Mouse (Mus musculus) naive thymus-derived CD4-positive, alpha-beta T cell, adult 2 months (primary cell): ENCODE results near the gene Tctex1d2.
"Not testable (repeated sequence)": the region's sequence is repeated elsewhere in the genome, so short reads cannot be mapped to it uniquely, and the experiment has no call there.

Source experiments
- DNase-seq: peaks from one replicate; pipeline ENCODE4 v3.0.0-alpha.2; 2011; ENCODE audit warnings: low read depth

The Tctex1d2 gene

DNA sequence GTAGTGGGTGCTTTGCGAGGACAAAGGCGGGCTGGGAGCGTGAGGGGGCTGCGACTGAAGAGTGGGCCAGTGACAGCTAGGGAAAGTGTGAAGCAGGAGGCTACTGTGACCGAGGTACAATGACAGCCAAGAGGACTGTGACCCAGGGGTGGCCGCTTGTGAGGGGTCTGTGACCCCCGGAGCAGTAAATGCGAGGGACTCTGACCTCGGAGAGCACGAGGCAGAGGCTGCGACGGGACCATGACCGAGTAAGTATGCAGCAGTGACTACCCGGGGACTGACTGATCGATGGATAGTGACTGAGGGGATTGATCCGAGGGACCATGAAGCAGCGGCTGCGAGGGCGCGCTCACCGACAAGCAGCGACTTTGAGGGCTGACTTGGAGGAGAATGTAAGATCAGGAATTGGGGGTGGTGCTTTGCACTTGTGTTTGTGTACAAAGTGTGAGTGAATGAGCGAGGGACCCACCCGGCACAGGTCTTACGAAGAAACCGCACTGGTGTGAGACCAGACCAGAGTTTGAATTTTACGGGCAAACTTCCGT lies 11.6 kb downstream of the Tctex1d2 start:
- DNase-seq, result no peak

DNA sequence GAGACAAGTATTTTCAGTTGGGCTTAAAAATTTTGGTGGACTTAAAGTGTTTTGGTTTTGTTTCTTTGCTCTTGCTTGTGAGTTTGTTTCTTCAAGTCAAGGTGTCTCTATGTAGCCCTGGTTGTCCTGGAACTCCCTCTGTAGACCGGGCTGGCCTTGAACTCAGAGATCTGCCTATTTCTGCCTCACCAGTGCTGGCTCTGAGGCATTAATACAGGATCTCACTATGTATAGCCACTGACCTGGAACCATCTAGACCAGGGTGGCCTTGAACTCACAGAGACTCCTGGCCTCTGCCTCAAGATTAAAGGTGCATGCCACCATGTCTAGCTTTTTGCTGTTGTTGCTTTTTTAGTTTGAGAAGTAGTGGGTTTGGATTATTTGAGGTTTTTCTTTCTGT lies 12.4 kb downstream of the Tctex1d2 start:
- DNase-seq, result no peak

DNA sequence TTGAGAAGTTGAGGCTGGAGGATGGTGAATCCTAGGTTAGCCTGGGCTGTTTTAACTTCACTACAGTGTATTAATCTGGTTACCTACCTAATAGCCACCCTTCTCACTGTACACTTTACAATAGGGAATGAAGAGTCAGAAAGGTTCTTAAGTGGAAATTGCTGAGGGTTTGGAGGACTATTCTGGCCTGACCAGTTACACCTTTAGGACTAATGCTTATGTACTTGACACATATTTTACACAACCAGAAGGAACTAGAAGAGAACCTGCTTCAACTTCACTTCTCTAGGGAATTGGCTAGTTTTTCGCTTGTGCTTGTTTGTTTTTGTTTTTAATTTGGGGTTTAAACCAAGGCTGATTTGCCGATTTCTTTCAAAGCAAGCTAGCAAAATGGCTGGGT lies 13.6 kb downstream of the Tctex1d2 start:
- DNase-seq, result no peak

DNA sequence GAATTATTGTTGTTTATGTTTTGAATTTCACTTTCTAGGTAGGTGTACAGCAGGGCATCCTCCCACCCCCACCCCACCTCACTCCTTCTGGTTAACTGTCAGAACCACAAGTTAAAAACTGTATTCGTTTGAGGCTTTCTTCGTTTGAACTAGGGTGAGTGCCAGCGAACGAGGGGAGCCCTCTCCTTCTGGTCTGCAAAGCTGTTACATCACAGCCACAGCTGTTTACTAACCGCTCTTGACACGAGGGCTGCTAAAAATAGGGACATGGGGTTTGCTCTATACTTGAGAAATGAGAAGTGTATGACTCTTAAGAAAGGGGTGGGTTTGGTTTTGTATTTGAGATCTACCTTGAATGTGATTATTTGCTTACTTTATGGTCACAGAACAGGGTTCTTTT lies 14.6 kb downstream of the Tctex1d2 start:
- peak; percentile 70 for DNase-seq

DNA sequence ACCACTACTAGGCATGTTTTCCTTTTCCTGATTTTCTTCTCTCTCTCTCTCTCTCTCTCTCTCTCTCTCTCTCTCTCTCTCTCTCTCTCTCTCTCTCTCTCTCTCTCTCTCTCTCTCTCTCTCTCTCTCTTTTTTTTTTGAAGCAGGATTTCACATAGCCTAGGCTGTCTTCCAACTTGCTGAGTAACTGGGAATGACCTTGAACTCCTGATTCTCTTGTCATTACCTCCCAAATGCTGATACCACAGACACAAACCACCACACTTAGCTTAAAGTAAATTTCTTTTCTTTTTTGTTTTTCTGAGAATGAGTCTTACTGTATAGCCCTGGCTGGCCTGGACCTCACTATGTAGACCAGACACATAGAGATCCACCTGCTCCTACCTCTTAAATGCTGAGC lies 15.2 kb downstream of the Tctex1d2 start:
- no peak for DNase-seq

DNA sequence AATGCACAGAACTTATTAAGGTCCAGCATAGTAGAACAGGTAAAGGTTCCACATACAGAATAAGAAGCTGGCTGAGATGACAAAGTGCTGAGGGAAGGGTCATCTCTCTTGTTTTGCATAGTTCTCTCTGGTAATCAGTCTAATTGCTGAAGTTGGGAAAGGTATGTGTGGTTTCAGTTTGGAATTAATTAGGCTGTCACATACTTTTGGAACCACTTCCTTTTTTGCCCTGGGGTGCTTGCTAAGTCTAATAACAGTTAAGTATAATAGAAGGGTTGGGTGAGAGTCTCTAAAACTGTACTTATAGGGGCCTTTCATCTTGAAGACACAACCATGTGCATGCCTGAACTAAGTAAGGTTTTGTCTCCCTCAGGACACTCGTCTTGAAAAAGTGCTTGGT lies 17.2 kb downstream of the Tctex1d2 start:
- no peak for DNase-seq

DNA sequence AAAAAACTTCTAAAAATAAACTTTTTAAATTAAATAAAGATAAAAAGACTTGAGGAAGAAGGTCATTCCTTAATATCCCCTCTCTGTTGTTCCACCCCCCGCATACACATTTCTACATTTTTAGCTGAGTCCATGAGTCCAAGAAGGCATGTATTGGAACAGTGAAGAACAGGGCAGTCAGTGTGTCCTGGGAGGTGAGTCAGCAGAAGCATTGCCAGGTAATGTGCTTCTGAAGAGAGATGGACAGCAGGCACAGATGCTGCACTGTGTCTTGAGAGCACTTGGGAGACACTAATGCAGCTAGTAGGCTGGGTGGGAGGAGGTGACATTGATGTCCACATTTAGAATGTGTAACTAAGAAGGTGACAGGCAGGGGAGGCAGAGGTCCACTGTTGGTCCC lies 17.8 kb downstream of the Tctex1d2 start:
- DNase-seq, result no peak

DNA sequence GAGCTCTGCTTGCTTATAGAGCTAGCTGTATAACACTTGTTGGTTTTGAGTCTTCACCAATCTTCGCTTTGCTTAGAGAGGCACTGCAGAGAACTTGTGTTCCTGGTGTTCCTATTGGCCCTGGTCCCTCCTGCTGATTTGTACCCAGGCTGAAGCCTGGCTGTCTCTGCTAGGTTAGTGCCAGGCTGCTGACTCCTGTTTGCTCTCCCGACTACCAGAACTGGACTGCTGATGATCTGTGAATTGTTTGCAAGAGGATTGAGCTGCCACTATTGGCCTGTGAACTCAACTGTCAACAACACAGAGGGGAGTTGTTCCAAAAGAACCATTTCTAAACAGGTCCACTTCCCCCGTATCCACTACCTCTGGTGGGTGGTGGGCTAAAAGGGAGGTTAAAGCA lies 21.9 kb downstream of the Tctex1d2 start:
- DNase-seq, result no peak

DNA sequence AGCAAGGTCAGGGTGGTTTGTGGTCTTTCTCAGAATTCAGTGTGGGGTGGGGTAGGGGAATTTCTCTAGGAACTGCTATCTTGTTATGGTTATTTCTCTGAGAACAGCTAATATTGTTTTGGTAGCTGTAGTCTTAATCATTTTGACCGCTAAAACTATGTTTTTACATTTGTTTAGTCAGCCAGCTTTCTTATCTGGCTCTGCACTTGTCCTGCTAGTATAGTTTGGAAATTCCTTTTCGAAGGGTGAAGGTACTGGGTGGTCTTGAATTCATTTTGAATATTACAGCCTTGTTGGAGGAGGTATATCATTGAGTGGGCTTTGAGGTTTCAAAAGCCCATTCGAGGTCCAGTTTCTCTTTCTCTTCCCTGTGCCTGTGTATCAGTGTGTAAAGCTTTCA lies 25.1 kb downstream of the Tctex1d2 start:
- DNase-seq, result not testable (repeated sequence)

DNA sequence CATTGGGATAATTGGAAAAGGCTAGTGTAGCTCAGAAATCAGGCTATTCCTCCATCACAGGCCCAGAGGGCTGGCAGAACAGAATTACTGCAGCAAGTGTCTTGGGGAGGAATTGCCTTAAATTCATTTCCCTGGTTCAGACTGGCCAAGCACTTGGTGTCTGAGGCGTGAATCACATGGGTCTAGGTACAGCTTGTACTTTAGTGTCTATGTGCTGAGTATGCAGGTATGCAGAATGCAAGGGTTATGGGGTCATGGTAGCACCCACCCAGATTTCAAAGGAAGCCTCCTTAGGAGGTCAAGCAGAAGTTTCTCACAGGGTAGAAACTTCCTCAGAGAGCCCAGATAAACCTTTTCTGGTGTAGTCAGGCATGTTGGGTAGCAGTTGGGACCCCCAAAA lies 26.1 kb downstream of the Tctex1d2 start:
- DNase-seq, result no peak

DNA sequence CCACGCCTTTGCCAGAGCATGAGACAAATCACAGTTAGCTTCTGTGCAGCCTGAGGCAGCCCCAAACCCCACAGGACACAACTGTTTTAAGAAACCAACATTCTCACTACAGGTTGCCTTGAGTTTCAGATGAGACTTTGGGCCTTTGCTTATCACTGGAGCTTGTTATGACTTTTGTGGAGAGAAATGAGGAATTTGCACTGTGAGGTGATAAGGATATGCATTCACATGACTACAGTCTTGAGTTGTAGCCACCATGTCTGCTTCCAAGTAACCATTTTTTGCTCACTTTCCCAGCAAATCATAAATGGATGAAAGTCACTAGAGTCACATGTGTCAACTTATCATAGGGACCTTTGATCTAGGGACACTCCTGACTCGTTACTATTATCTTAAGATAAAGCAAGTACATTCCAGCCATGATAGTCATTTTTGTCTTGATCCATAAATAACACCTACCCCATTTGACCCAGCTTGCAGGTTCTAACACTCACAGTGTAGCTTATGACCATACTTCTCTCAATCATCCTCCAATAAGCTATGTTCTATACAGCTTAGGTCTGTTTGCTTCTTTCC lies 27.1 kb downstream of the Tctex1d2 start:
- no peak for DNase-seq

DNA sequence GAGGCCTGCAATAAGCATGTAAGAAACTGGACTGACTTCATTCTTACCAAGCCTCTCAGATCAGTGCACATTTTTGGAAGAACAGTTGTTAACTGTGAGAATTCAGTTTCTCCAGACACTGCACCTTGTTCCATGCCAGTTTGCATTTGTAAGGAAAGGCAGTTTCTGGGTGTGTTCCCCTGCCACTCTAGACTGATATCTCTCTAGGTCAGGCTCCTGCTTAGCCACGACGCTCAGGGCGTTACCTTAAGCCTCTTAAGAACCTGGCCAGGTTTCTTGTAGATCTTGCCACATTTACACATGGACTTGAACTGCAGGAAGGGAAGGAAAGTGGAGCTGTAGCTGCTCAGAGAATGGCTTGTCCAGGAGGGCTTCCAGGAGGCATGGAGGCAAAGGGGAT lies 30.2 kb downstream of the Tctex1d2 start:
- no peak for DNase-seq

DNA sequence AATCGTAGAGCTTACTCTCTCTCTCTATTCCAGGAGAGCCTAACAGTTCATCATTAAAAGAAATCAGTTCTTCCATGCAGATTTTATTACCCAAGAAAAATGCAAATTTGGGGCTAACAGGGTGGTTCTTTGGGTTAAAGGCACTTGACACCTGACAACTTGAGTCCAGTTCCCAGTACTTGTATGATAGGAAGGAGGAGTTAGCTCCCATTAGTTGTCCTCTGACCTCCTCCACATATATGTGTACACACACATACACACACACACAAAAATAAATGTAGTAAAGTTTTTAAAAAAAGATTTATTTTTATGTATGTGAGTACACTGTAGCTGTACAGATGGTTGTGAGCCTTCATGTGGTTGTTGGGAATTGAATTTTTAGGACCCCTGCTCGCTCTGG lies 30.6 kb downstream of the Tctex1d2 start:
- DNase-seq, result no peak

DNA sequence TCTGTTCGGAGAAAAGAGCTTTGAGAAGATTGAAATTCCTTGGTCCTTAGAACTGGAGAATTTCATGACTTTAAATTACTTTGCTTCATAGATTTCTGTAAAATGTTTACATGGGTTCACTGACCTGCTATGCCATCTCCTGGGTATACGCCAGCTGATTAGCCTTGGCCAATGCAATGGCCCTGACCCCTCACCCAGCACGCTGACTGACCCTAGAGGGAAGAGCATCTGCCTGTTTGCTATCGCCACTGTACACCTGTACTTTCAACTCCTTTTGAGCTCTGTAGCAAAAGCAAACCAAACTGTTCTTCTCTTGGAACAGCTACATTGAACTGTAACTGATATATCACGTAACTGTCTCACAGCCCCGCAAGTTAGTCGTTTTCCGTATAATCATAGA lies 33.6 kb downstream of the Tctex1d2 start:
- DNase-seq, result no peak

DNA sequence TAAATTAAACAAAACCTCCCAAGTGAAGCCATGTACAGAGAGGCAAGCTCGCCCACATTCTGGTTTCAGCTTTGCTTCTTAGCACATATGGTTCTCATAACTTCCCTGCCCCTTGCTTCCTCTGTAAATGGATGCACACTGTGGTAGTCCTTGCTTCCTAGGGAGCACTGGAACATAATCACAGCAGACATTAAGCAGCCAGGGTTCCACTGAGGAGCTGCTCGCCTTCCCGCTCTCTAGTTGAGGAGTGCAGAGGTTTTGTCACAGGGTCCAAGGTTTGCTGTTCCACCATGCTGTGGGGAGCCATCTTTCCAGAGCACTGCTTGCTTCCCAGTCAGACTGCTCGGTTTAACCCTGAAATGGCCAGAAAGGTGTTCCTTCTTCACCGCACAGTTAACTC lies 35.1 kb downstream of the Tctex1d2 start:
- DNase-seq, result no peak

DNA sequence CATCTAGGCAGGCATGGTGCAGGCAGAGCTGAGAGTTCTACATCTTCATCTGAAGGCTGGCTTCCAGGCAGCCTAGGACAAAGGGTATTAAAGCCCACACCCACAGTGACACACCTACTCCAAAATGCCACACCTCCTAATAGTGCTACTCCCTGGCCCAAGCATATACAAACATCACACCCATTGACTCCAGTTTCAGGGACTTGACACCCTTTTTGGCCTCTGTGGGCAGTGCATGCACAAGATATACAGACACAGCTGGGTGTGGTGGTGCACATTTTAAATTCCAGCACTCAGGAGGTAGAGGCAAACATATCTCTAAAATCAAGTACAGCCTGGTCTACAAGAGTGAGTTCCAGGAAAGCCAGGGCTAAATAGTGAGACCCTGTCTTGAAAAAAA lies 36.6 kb downstream of the Tctex1d2 start:
- DNase-seq, result no peak

DNA sequence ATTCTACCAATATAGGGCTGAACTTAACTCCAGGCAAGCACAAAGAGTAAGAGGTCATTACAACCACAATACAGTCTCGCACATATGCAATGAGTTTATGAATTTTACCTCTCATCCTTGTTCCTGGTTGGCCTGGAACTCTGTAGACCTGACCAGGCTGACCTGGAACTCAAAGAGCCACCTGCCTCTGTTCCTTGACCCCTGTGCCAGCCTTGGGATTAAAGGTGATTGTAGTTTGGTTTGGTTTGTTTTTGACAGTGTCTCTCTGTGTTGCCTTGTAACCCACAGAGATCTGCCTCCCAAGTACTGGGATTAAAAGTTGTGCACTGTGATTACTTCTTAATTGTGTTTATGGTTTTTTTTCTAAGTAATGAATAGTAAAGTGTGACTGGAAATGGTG lies 37.3 kb downstream of the Tctex1d2 start:
- no peak for DNase-seq

DNA sequence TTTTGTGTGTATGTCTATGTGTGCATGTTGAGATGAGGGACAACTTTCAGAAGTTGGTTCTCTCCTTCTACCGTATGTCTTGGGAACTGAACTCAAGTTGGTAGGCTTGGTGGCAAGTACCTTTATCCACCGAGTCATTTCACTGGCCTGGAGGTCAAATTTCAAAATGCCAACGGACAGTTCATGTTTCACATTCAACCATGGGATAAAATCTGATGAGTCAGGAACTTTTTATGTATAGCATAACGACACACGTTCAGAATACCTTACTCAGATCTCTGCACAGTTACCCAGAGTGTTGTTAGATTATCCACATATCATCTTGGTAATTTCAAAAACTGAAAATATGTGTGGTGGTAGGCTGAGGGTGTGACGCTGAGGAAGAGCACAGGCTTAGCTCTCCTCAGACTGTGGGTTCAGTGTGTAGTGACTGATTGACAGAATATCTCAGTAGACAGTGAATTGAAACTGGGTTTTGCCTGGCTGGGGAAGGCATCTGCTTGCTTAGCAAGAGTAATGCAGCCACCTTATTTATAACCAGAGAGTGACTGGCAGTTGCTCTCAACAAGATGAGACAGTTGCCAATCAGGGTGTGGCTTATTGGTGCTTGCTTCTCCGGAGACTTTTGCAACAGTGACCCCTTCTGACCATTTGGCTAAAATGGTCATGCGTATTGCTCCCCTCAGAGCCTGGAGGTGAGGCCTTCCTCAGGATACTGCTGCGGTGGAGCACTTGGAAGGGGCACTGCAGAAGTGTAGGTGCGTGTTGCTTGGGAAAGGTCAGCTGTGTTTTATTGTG lies 38.3 kb downstream of the Tctex1d2 start:
- DNase-seq, result peak; percentile 27

DNA sequence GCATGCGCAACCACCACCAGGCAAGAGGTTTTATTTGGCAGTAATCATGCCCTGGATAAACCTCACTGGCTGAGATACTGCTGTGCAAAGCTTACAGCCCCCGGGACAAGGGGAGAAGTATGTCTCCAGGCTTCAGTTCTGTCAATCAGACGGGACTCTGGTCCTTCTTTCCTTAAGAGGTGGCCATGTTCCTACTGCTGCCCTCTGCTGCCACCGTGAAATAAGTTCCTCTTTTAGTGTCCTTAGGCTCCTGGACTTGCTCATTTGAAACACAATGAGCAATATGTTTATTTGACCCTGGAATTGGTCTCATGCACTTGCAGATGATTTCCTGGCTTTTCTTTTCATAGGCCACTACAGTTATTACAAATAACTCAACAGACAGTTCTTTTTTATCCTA lies 41.0 kb downstream of the Tctex1d2 start:
- DNase-seq, result no peak

DNA sequence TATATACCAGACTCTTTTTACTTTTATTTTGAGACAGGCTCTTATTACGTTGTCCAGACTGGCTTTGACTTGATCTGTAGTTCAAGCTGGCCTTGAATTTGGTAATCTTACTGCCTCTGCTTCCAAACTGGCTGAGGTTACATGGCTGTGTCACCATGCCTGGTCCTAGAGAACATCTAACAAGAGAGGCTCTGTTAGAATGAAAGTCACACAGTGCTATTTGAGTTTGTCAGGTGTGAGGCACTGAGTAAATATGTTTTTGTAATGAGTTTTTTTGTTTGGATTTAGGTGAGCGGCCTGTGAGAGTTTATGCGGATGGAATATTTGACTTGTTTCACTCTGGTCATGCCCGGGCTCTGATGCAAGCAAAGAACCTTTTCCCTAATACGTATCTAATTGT lies 42.2 kb downstream of the Tctex1d2 start:
- DNase-seq, result no peak

DNA sequence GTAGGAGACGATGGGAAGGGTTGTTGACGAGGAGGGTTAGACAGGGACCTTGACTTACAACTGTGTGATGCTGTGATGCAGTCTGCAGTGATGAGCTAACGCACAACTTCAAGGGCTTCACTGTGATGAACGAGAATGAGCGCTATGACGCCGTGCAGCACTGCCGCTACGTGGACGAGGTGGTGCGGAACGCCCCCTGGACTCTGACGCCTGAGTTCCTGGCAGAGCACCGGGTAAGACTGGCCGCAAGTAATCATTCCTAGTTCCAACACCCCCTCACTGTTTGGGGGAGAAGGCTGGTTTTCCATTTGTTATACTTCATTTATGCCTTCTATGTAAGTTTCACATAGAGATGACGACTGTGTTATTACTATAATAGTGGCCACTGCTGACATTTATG lies 43.4 kb downstream of the Tctex1d2 start:
- no peak for DNase-seq

DNA sequence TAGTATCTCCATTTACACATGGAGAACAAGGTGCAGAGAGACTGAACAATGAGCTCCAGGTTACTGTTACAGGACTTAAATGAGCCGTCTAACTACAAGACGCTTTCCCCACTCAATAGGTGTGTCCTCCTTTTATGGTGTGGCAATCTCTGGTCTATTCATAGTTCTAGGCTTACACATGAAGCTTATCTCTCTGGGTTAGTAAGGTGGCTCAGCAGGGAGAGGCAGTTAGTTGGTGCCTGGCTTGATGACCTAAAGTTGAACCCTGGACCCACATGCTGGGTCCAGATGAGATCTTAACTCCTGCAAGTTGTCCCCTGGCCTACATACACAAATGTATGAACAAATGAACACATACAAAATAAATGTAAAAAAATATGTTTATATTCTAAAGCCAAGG lies 43.9 kb downstream of the Tctex1d2 start:
- no peak for DNase-seq

DNA sequence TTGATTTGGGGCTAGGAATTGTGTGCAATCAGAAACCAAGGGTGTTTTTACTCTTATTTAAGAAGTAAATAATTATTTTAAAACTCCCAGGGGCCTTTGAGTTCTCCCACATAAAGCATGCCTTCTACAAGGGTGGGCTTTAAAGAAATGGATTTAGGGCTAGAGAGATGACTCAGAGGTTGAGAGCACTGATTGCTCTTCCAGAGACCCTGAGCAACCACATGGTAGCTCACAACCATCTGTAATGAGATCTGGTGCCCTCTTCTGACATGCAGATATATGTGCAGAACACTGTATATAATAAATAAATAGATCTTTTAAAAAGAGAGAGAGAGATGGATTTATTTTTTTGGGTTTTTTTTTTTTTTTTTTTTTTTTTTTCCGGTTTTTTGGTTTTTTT lies 45.4 kb downstream of the Tctex1d2 start:
- DNase-seq, result no peak

DNA sequence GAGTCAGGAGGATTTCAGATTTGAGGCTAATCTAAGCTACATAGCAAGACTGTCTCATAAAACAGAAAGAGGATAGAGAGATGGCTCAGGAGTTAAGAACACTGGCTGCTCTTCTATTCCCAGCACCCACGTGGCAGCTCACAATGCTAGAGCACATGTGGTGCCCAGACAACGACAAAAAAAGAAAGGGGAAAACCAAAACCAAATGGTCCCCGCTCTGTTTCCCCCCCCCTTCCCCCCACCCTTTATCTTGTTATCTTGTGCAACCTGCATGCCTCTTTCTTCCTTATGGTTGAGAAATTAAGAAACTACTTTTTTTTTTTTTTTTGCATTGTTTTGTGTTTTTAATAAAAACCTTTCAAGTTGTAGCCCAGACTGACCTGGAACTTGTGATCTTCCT lies 49.0 kb downstream of the Tctex1d2 start:
- DNase-seq, result no peak
